Mouse (Mus musculus): ENCODE results near the gene Gucy2g. TPM values are rescaled to one million over a fixed set of nuclear protein-coding genes. Genes with fewer than 3 reads are reported as not detected.

Gene Gucy2g
- polyA plus RNA-seq, 1 experiment = 3.9 TPM

DNA sequence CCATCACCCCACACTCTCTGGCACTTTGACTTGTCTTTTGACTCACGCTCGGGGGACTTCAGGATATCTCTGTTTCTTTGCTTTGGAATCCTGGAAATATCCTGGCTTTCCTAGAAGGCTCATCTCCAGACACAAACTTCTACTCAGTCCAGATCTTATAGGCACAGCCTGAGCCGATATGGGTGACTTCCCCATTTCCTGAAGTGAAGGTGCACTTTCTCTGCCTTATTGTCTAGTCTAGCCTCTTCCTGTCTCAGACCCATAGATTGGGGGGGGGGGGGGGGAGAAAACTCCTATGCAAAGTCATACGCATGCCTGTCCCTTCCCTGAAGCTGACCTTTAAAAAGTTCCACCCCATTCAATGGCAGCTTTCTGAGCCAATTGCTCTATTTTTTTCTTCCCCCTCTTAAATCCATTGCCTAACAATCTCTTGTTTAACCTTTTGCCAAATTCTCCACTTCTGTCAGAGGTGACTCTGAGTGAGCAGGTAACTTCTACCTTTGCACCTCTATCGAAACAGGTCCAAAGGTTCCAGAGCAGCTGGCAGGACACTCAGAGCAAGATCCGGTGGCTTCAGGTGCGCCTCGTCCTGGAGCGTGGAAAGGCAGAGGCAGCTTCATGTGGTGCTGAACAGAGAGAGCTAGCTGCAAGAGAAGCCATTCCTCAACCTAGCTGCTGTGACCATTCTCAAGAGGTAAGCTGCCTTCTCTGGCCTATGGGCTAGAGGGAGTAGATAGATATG lies 10.5 kb upstream of the Gucy2g start, which contains the start of gene Acsl5:
Acsl5 (plus strand) TSS at position 556 of the 742 bp plus-strand sequence.
- TF ChIP-seq CTCF (IDR thresholded peaks at IDR 0.05; ENCODE audit: extremely low read depth, insufficient read depth, low read length) (no peak), POLR2A (IDR thresholded peaks at IDR 0.05; ENCODE audit: extremely low read depth, insufficient read depth, low read length) (no peak)

DNA sequence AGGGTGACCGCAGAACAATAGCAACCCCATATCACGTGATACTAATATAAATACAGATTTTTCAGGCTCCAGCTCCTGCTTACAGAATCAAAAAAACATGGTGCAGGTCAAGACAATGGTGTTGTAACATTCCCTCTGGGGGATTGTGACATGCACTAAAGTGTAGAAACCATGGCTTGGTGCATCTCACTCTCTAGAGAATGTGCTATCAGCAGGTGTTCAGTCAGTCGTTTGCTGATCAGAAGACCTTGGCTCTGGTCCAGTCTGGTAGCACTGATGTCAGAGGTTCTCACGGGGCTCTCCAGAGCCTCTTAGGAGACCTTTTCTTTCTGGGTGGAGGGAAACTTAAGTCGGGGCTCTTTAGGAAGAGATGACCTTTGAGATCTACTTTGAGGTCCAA lies 9.4 kb upstream of the Gucy2g start:
- no peak overlapping the region for H3K4me3 ChIP-seq (ENCODE audit: insufficient read depth, low read length)
- no peaks in the 10 kb centered on the region for H3K4me1 ChIP-seq (ENCODE audit: control insufficient read depth, insufficient read depth, low read length)
- H3K27ac ChIP-seq (ENCODE audit: insufficient read depth, low read length) = no peak overlapping the region
- TF ChIP-seq CTCF (IDR thresholded peaks at IDR 0.05; ENCODE audit: extremely low read depth, insufficient read depth, low read length) (no peak), POLR2A (IDR thresholded peaks at IDR 0.05; ENCODE audit: extremely low read depth, insufficient read depth, low read length) (no peak)

More for the DNA sequence above, 10.5 kb upstream of the Gucy2g start, which contains the start of gene Acsl5:
- H3K4me1 ChIP-seq (ENCODE audit: control insufficient read depth, insufficient read depth, low read length) = peaks cover 1% of the 10 kb centered on the region
- H3K27ac ChIP-seq (ENCODE audit: insufficient read depth, low read length) = no peak within 1 kb of the TSS
- H3K4me3 ChIP-seq (ENCODE audit: insufficient read depth, low read length) = no peak within 1 kb of the TSS; the same call in 1 of the 2 replicates

DNA sequence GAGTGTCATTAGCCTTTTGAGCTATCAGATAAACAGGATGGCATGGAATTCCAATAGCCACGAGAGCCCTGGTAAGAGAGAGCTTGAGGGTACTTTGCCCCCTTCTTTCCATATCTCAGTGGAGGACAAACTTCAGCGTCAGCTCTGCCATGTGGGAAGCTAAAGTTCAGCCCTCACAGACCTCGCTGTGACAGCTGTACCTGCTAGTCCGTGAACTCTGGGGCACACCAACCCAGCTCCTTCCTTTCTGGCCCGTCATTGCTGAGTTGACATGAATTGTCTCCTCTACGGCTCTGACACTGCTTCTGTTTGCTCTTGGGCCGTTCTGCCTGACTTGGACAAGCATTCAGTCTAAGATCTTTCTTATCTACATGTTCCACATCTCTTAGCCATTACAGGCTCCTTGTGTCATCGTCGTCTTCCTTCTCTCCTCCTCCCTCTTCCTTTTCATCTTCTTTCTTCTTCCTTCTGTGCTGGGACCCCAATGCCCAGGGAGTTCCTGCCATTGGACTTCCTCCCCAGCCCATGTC lies 7.0 kb upstream of the Gucy2g start:
- Histone ChIP-seq H3K4me1 (ENCODE audit: control insufficient read depth, insufficient read depth, low read length) (no peaks in the 10 kb centered on the region; the same call in 1 of the 2 replicates), H3K4me3 (ENCODE audit: insufficient read depth, low read length) (no peak overlapping the region), H3K27ac (ENCODE audit: insufficient read depth, low read length) (no peak overlapping the region)
- no peak for TF ChIP-seq POLR2A (IDR thresholded peaks at IDR 0.05; ENCODE audit: extremely low read depth, insufficient read depth, low read length)
- TF ChIP-seq CTCF (IDR thresholded peaks at IDR 0.05; ENCODE audit: extremely low read depth, insufficient read depth, low read length) = no peak

DNA sequence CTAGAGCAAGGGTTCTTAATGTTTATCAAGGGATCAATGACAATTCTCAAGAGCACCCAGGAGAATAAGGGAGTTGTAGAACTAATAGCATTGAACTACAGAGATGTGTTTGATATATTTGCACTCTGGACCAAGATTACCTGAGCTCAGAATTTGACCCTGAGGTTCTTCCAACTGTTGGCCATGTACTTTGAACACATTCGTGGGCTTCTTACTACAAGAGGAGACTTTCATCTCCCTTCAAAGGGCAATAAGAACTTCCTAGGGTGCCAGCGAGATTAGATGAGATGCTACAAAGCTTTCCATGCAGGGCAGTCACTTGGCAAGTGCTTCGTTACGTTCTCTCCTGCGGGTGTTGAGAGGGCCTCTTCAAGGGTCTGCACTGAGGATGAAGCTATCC lies 6.5 kb upstream of the Gucy2g start:
- no peak for TF ChIP-seq CTCF (IDR thresholded peaks at IDR 0.05; ENCODE audit: extremely low read depth, insufficient read depth, low read length)
- no peak for TF ChIP-seq POLR2A (IDR thresholded peaks at IDR 0.05; ENCODE audit: extremely low read depth, insufficient read depth, low read length)
- H3K27ac ChIP-seq (ENCODE audit: insufficient read depth, low read length) = no peak overlapping the region
- no peak overlapping the region for H3K4me3 ChIP-seq (ENCODE audit: insufficient read depth, low read length)
- no peaks in the 10 kb centered on the region; the same call in 1 of the 2 replicates for H3K4me1 ChIP-seq (ENCODE audit: control insufficient read depth, insufficient read depth, low read length)

DNA sequence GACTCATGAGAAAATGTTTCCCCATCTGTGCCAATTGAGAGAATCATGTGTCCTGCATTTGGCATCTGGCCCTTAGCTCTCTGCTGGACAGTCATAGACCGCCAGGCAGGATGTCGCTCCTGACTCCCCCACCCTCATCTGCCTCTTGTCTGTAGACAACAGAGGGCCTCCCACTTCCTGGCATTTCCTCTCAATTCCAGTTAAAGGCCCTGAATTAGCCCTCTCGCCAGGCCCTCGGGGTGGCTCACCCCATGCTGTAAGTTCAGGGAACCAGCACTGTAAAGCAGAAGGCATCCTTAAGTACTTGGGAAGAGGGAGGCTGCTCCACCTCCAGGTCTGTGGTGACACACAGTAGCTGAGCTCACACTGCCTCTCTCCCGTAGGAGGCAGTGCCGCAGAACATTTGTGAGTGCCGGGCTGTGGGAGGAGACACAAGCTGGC lies 3.8 kb upstream of the Gucy2g start:
- Histone ChIP-seq H3K4me1 (ENCODE audit: control insufficient read depth, insufficient read depth, low read length) (no peaks in the 10 kb centered on the region; the same call in none of the 2 replicates), H3K4me3 (ENCODE audit: insufficient read depth, low read length) (no peak overlapping the region), H3K27ac (ENCODE audit: insufficient read depth, low read length) (no peak overlapping the region)
- peak; percentile 35 for TF ChIP-seq CTCF (IDR thresholded peaks at IDR 0.05; ENCODE audit: extremely low read depth, insufficient read depth, low read length)
- TF ChIP-seq POLR2A (IDR thresholded peaks at IDR 0.05; ENCODE audit: extremely low read depth, insufficient read depth, low read length) = peak; percentile 20; the same call in 1 of the 2 replicates

DNA sequence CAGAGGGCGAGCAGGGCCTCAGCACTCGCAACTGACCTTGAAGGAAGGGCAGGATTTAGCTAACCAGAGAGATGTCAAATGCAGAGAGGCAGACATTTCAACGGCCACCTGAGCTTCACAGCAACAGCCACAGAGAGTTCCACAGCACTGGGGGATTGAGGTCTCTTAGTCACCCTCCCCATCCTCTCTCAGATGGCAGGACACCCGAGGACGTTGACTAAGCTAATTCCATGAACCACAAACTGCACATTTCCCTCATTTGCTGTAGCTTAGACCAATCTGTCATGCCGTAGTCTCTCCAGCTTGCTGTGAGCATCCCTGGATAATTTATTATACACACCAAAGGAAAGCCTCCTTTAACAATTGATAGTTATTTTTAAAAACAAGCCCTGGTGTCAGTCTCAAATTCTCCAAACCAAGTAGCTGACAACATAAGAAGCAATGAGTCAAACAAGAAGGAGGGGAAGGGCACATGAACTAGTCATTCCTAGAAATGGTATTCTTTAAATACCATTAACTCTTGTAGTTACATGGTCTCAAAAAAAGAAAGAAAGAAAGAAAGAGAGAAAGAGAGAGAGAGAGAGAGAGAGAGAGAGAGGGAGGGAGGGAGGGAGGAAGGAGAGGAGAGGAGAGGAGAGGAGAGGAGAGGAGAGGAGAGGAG lies 1.1 kb downstream of the Gucy2g start:
- no peak overlapping the region for H3K4me3 ChIP-seq (ENCODE audit: insufficient read depth, low read length)
- H3K27ac ChIP-seq (ENCODE audit: insufficient read depth, low read length) = no peak overlapping the region
- H3K4me1 ChIP-seq (ENCODE audit: control insufficient read depth, insufficient read depth, low read length) = no peaks in the 10 kb centered on the region; the same call in none of the 2 replicates
- TF ChIP-seq POLR2A (IDR thresholded peaks at IDR 0.05; ENCODE audit: extremely low read depth, insufficient read depth, low read length) = no peak
- TF ChIP-seq CTCF (IDR thresholded peaks at IDR 0.05; ENCODE audit: extremely low read depth, insufficient read depth, low read length) = no peak

DNA sequence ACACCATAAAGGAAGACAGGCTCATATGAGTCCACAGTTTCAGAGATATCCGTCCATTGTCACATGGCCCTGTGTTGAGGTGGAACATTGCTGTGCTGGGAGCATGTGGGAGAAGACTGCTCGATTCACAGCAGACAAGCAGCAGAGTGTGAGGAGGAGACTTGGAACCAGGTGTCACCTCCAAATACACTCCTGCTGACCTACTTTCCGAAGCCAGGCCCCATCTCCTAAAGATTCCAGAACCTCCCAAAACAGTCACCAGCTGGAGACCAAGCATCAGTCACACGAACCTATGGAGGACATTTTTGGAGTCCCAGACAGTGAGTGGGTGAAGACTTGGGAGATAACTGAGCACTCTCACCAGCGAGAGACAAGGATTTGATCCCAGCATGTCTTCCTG lies 4.5 kb downstream of the Gucy2g start:
- Histone ChIP-seq H3K4me1 (ENCODE audit: control insufficient read depth, insufficient read depth, low read length) (peaks cover 2% of the 10 kb centered on the region; the same call in 1 of the 2 replicates), H3K4me3 (ENCODE audit: insufficient read depth, low read length) (no peak overlapping the region), H3K27ac (ENCODE audit: insufficient read depth, low read length) (0 out of 2 replicates have a peak overlapping the region, but pooled peaks have one; percentile 19)
- TF ChIP-seq POLR2A (IDR thresholded peaks at IDR 0.05; ENCODE audit: extremely low read depth, insufficient read depth, low read length) = no peak

DNA sequence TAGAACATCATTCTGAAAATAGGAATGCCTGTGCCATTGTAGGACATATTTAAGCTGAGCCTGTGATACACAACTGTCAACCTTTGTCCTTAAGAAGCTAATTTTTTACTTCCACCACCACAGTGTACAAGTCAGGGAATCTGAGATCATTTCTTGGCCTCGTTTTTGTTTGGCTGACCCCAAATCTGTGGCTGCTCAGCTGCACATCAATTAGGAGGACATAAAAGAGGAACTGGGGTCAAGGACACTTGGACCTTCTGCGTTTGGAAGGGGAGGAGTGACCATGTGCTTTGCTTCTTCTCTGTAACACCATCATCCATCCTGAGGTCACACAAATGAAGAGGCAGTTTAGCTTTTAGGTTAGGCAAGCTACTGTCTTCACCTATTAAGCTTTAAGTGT lies 5.0 kb downstream of the Gucy2g start:
- TF ChIP-seq POLR2A (IDR thresholded peaks at IDR 0.05; ENCODE audit: extremely low read depth, insufficient read depth, low read length) = no peak
- TF ChIP-seq CTCF (IDR thresholded peaks at IDR 0.05; ENCODE audit: extremely low read depth, insufficient read depth, low read length) = no peak
- Histone ChIP-seq H3K4me3 (ENCODE audit: insufficient read depth, low read length) (no peak overlapping the region), H3K27ac (ENCODE audit: insufficient read depth, low read length) (no peak overlapping the region), H3K4me1 (ENCODE audit: control insufficient read depth, insufficient read depth, low read length) (peaks cover 5% of the 10 kb centered on the region)

DNA sequence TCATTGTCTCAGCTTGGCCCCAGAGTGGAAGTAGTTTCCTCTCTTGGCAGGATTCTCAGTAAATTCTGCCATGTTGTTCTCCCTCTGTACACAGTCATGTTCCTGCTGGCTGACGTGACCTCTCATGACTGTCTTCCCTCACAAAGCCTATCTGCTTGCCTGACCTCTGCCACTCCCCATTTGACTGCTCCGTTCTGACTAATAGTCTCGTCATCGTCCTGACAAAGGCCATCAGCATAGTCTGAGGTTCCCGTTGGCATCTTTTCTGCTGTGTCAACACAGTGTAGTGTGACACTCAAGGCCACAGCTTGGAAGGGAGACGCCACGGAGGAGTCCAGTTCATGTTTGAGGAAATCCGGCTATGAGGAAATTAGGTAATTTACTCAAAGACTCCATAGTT lies 8.9 kb downstream of the Gucy2g start:
- H3K4me1 ChIP-seq (ENCODE audit: control insufficient read depth, insufficient read depth, low read length) = peaks cover 7% of the 10 kb centered on the region

More for the DNA sequence above, 8.9 kb downstream of the Gucy2g start:
- TF ChIP-seq POLR2A (IDR thresholded peaks at IDR 0.05; ENCODE audit: extremely low read depth, insufficient read depth, low read length) (no peak), CTCF (IDR thresholded peaks at IDR 0.05; ENCODE audit: extremely low read depth, insufficient read depth, low read length) (no peak)
- Histone ChIP-seq H3K27ac (ENCODE audit: insufficient read depth, low read length) (no peak overlapping the region), H3K4me3 (ENCODE audit: insufficient read depth, low read length) (no peak overlapping the region)
